Mouse (Mus musculus): ENCODE measurements around the gene Dbil5.
"Not testable (repeated sequence)": the region's sequence is repeated elsewhere in the genome, so short reads cannot be mapped to it uniquely, and the experiment has no call there.

Gene Dbil5

GRCm38 (mm10) chr11:76217390-76217800 is at the start of gene Dbil5, which contains the start of gene Gemin4:
Dbil5 (plus strand) TSS chr11:76217608.
Gemin4 (minus strand) TSS chr11:76217664.
- peak; percentile 99 for DNase-seq (ENCODE audit: low read depth, low spot score)

- no peak for DNase-seq (ENCODE audit: low read depth, low spot score)
These were observed 48.4 kb upstream of the Dbil5 start for GRCm38 (mm10) chr11:76168976-76169375.

- no peak for DNase-seq (ENCODE audit: low read depth, low spot score)
These were observed 47.2 kb upstream of the Dbil5 start for GRCm38 (mm10) chr11:76170207-76170606.

GRCm38 (mm10) chr11:76178726-76179494 is 38.5 kb upstream of the Dbil5 start:
- DNase-seq (ENCODE audit: low read depth, low spot score), result peak; percentile 51

- DNase-seq (ENCODE audit: low read depth, low spot score), result peak; percentile 91
These were observed 37.8 kb upstream of the Dbil5 start, which contains the start of the genes Vps53 and Fam57a for GRCm38 (mm10) chr11:76179495-76180145. Vps53 (minus strand) TSS chr11:76179647. Fam57a (plus strand) TSS chr11:76179671.

- DNase-seq (ENCODE audit: low read depth, low spot score), result no peak
These were observed 37.3 kb upstream of the Dbil5 start for GRCm38 (mm10) chr11:76180146-76180540.

GRCm38 (mm10) chr11:76183745-76184144 is 33.7 kb upstream of the Dbil5 start:
- peak; percentile 55 for DNase-seq (ENCODE audit: low read depth, low spot score)

GRCm38 (mm10) chr11:76186908-76187307 is 30.5 kb upstream of the Dbil5 start:
- DNase-seq (ENCODE audit: low read depth, low spot score), result peak; percentile 54

GRCm38 (mm10) chr11:76196275-76196976 is 21.0 kb upstream of the Dbil5 start:
- no peak for DNase-seq (ENCODE audit: low read depth, low spot score)

GRCm38 (mm10) chr11:76196977-76197469 is 20.4 kb upstream of the Dbil5 start:
- no peak for DNase-seq (ENCODE audit: low read depth, low spot score)

GRCm38 (mm10) chr11:76201761-76202674 is 15.4 kb upstream of the Dbil5 start:
- DNase-seq (ENCODE audit: low read depth, low spot score), result peak; percentile 74

- DNase-seq (ENCODE audit: low read depth, low spot score), result no peak
These were observed 10.6 kb upstream of the Dbil5 start for GRCm38 (mm10) chr11:76206793-76207192.

GRCm38 (mm10) chr11:76210228-76210985 is 7.0 kb upstream of the Dbil5 start:
- no peak for DNase-seq (ENCODE audit: low read depth, low spot score)

- DNase-seq (ENCODE audit: low read depth, low spot score), result not testable (repeated sequence)
These were observed 5.8 kb upstream of the Dbil5 start for GRCm38 (mm10) chr11:76211595-76211994.

- DNase-seq (ENCODE audit: low read depth, low spot score), result no peak
These were observed 3.6 kb upstream of the Dbil5 start for GRCm38 (mm10) chr11:76213841-76214240.

- DNase-seq (ENCODE audit: low read depth, low spot score), result no peak
These were observed 2.4 kb upstream of the Dbil5 start for GRCm38 (mm10) chr11:76215011-76215410.

- no peak for DNase-seq (ENCODE audit: low read depth, low spot score)
These were observed 1.3 kb upstream of the Dbil5 start for GRCm38 (mm10) chr11:76216049-76216540.

GRCm38 (mm10) chr11:76216681-76217389 is 573 bp upstream of the Dbil5 start:
- DNase-seq (ENCODE audit: low read depth, low spot score), result no peak

- DNase-seq (ENCODE audit: low read depth, low spot score), result no peak
These were observed 7.2 kb downstream of the Dbil5 start for GRCm38 (mm10) chr11:76224631-76225030.

Data from A20 (cell line).